Comparison of ENCODE assay signal across 22 mouse cellular contexts in genomic region chr17:82606642-82607175, GRCm38 (mm10).
DNase-seq lines count a peak whose midpoint lies in the region; ATAC-seq and TF ChIP-seq lines count a peak whose summit lies in the region.
"Had no signal": no experiment of that assay in that cellular context is flagged by ENCODE, and none has a peak within 500 bp of the region (broad histone marks: within the 10 kb centered on the region; RNA-seq: fewer than 3 reads in every experiment).

No protein-coding gene starts in this region.

- ATAC-seq in kidney, embryonic 14.5 days (ENCODE audit: low FRiP score, low TSS enrichment) = no peak
- no peak for ATAC-seq in forebrain, embryonic 16.5 days
- ATAC-seq in stomach, postnatal 0 days (ENCODE audit: low FRiP score, low TSS enrichment) = no peak
- ATAC-seq: liver, postnatal 0 days had no signal

- H3K4me3 ChIP-seq in kidney, embryonic 14.5 days (ENCODE audit: low read length) = no peak overlapping the region
- no peak overlapping the region for H3K4me3 ChIP-seq in forebrain, embryonic 16.5 days (replicated peaks; ENCODE audit: low read length)
- no peak overlapping the region for H3K4me3 ChIP-seq in stomach, postnatal 0 days (ENCODE audit: low read depth, low read length)
- H3K4me3 ChIP-seq: heart, embryonic 15.5 days; megakaryocyte, embryonic 14.5 days; myocyte; stomach, embryonic 15.5 days had no signal

- no peak for TF ChIP-seq EP300 in stomach, postnatal 0 days (optimal IDR thresholded peaks at IDR 0.05)

- no peak overlapping the region for H3K9ac ChIP-seq in kidney, embryonic 14.5 days (ENCODE audit: low read depth, low read length)
- H3K9ac ChIP-seq in forebrain, embryonic 16.5 days (replicated peaks; ENCODE audit: low read depth, low read length) = no peak overlapping the region
- no peak overlapping the region for H3K9ac ChIP-seq in stomach, postnatal 0 days (ENCODE audit: low read length)
- H3K9ac ChIP-seq: heart, embryonic 15.5 days; hindbrain, embryonic 14.5 days; liver, postnatal 0 days; stomach, embryonic 15.5 days had no signal

- no peaks in the 10 kb centered on the region for H3K36me3 ChIP-seq in kidney, embryonic 14.5 days (ENCODE audit: control insufficient read depth, insufficient read depth, low read length)
- no peaks in the 10 kb centered on the region for H3K36me3 ChIP-seq in forebrain, embryonic 16.5 days (ENCODE audit: control insufficient read depth, insufficient read depth)
- H3K36me3 ChIP-seq in stomach, postnatal 0 days (ENCODE audit: control insufficient read depth, insufficient read depth, low read length) = no peaks in the 10 kb centered on the region
- H3K36me3 ChIP-seq: heart, embryonic 15.5 days; stomach, embryonic 15.5 days had no signal

- no peak for TF ChIP-seq CTCF in stomach, postnatal 0 days (IDR thresholded peaks at IDR 0.05; ENCODE audit: low read depth)

- no peaks in the 10 kb centered on the region for H3K27me3 ChIP-seq in kidney, embryonic 14.5 days (ENCODE audit: control insufficient read depth, insufficient read depth, low read length)
- no peaks in the 10 kb centered on the region for H3K27me3 ChIP-seq in forebrain, embryonic 16.5 days (replicated peaks; ENCODE audit: control insufficient read depth, insufficient read depth, low read length)
- no peaks in the 10 kb centered on the region for H3K27me3 ChIP-seq in stomach, postnatal 0 days (ENCODE audit: control insufficient read depth, insufficient read depth, low read length)
- H3K27me3 ChIP-seq: heart, embryonic 15.5 days; megakaryocyte, embryonic 14.5 days; stomach, embryonic 15.5 days had no signal

- H3K27ac ChIP-seq in kidney, embryonic 14.5 days (ENCODE audit: low read depth, low read length) = no peak overlapping the region
- no peak overlapping the region for H3K27ac ChIP-seq in forebrain, embryonic 16.5 days (ENCODE audit: low read length)
- H3K27ac ChIP-seq in stomach, postnatal 0 days (replicated peaks) = no peak overlapping the region
- H3K27ac ChIP-seq: heart, embryonic 15.5 days; hindbrain, embryonic 14.5 days; stomach, embryonic 15.5 days had no signal

- WGBS in kidney, embryonic 14.5 days = 64% methylated on average over 3 of the region's 3 CpGs
- WGBS in forebrain, embryonic 16.5 days = 63% methylated on average over 3 of the region's 3 CpGs
- WGBS in stomach, postnatal 0 days = 29% methylated on average over 3 of the region's 3 CpGs

- no peaks in the 10 kb centered on the region for H3K4me1 ChIP-seq in kidney, embryonic 14.5 days (ENCODE audit: control insufficient read depth, insufficient read depth, low read length)
- H3K4me1 ChIP-seq in forebrain, embryonic 16.5 days (replicated peaks; ENCODE audit: control insufficient read depth, insufficient read depth, low read length) = no peaks in the 10 kb centered on the region
- no peaks in the 10 kb centered on the region for H3K4me1 ChIP-seq in stomach, postnatal 0 days (replicated peaks; ENCODE audit: control insufficient read depth, insufficient read depth)
- H3K4me1 ChIP-seq: heart, embryonic 15.5 days; megakaryocyte, embryonic 14.5 days; stomach, embryonic 15.5 days had no signal

- DNase-seq in adrenal gland, adult (ENCODE audit: inconsistent age in 2 of 2, low spot score in 1 of 2) = peak; percentile 13 to 69
- no peak for DNase-seq in adrenal gland, adult 18-20 months (ENCODE audit: low spot score in 2 of 2)
- DNase-seq in kidney, postnatal 10 days = peak; percentile 4
- DNase-seq in ovary, adult 18-20 months (ENCODE audit: low spot score) = peak; percentile 7
- DNase-seq in ovary, postnatal 14 days (ENCODE audit: low spot score) = no peak
- no peak for DNase-seq in stomach, postnatal 0 days (ENCODE audit: low spot score)
- DNase-seq: cerebellum, adult 11-12 months; cerebellum, postnatal 10 days; heart, postnatal 36 days; kidney, adult 8-10 months; left cerebral cortex, postnatal 4 days; liver, postnatal 0 days; thymus, adult 18-20 months; thymus, postnatal 36 days had no signal

- no peak overlapping the region for H3K4me2 ChIP-seq in kidney, embryonic 14.5 days (replicated peaks; ENCODE audit: low read depth, low read length)
- H3K4me2 ChIP-seq in forebrain, embryonic 16.5 days (ENCODE audit: low read length) = no peak overlapping the region
- H3K4me2 ChIP-seq in stomach, postnatal 0 days (replicated peaks; ENCODE audit: low read depth) = no peak overlapping the region
- H3K4me2 ChIP-seq: heart, embryonic 15.5 days; hindbrain, embryonic 14.5 days; liver, embryonic 11.5 days; stomach, embryonic 15.5 days had no signal

- no peaks in the 10 kb centered on the region for H3K9me3 ChIP-seq in kidney, embryonic 14.5 days (ENCODE audit: control insufficient read depth, low read length)
- no peaks in the 10 kb centered on the region for H3K9me3 ChIP-seq in forebrain, embryonic 16.5 days (ENCODE audit: control insufficient read depth, low read length)
- no peaks in the 10 kb centered on the region for H3K9me3 ChIP-seq in stomach, postnatal 0 days (ENCODE audit: control insufficient read depth, low read length)
- H3K9me3 ChIP-seq: heart, embryonic 15.5 days; megakaryocyte, embryonic 14.5 days; stomach, embryonic 15.5 days had no signal

Comparison
In these comparisons a context has a peak if more than half of its experiments do, and no peak if none do; other contexts are left out.
1. DNase-seq: peak in adrenal gland, adult (2 of 2), kidney, postnatal 10 days (single experiment) and ovary, adult 18-20 months (single experiment); none in adrenal gland, adult 18-20 months (0 of 2), ovary, postnatal 14 days (single experiment) and stomach, postnatal 0 days (single experiment).